Mouse (Mus musculus) liver, embryonic 13.5 days (tissue): ENCODE data around the gene Nr0b1. TPM values are rescaled to one million over a fixed set of nuclear protein-coding genes. Genes with fewer than 3 reads are reported as not detected.

Source experiments
- ATAC-seq: fragments of 200-750 bp; cut with Nextera tagmentation; 2 replicates; pipeline ENCODE4 v1.8.0; 2017; ENCODE audit warnings: low read depth, mild to moderate bottlenecking, moderate number of reproducible peaks, moderate library complexity
- DNase-seq: peaks from one replicate; pipeline ENCODE4 v3.0.0; 2022
- H3K27ac ChIP-seq: fragments of 300-500 bp; sonication (generic); 2 replicates; pipeline ENCODE4 v1.5.1; 2015; ENCODE audit warnings: moderate library complexity, mild to moderate bottlenecking, inconsistent platforms
- H3K27me3 ChIP-seq: fragments of 300-500 bp; sonication (generic); 2 replicates; pipeline ENCODE4 v1.6.1; 2015; ENCODE audit warnings: mild to moderate bottlenecking, inconsistent platforms
- H3K36me3 ChIP-seq: fragments of 300-500 bp; sonication (generic); 2 replicates; pipeline ENCODE4 v1.6.1; 2015; ENCODE audit warnings: mild to moderate bottlenecking, inconsistent platforms
- H3K4me1 ChIP-seq: fragments of 300-500 bp; sonication (generic); replicated peaks from 2 replicates; pipeline ENCODE4 v1.6.1; 2015; ENCODE audit warnings: inconsistent platforms
- H3K4me2 ChIP-seq: fragments of 300-500 bp; sonication (generic); 2 replicates; pipeline ENCODE4 v1.6.1; 2015; ENCODE audit warnings: inconsistent platforms, mild to moderate bottlenecking, moderate library complexity
- H3K4me3 ChIP-seq: fragments of 300-500 bp; sonication (generic); replicated peaks from 2 replicates; pipeline ENCODE4 v1.5.1; 2015; ENCODE audit warnings: mild to moderate bottlenecking, inconsistent platforms
- H3K9ac ChIP-seq: fragments of 300-500 bp; sonication (generic); 2 replicates; pipeline ENCODE4 v1.6.1; 2015; ENCODE audit warnings: mild to moderate bottlenecking, inconsistent platforms
- H3K9me3 ChIP-seq: fragments of 300-500 bp; sonication (generic); replicated peaks from 2 replicates; pipeline ENCODE4 v1.6.1; 2016; ENCODE audit warnings: inconsistent platforms
- WGBS: fragments of 180-500 bp; shearing (Covaris S2); methylation state at CpG from one replicate; pipeline ENCODE4 v1.1.7; 2015; ENCODE audit not compliant: insufficient replicate concordance; 5-methylcytosine and 5-hydroxymethylcytosine counted together
- polyA plus RNA-seq: library from polyadenylated mRNA; unstranded; fragments of >200 nt; fragmentation: Nextera tagmentation; extraction: Ambion mirVana; gene quantifications from 2 replicates; pipeline ENCODE4 v1.2.1, GENCODE M21; 2015

Gene Nr0b1
- polyA plus RNA-seq, result 0.15 and 0.21 TPM in 2 replicates

GRCm38 (mm10) chrX:86191614-86192419, at the start of gene Nr0b1:
Gene Nr0b1 (plus strand): TSS chrX:86191764.
- 21% methylated on average over 53 of the region's 53 CpGs for WGBS
- Histone ChIP-seq H3K4me3 (no peak within 1 kb of the TSS), H3K27ac (no peak within 1 kb of the TSS), H3K4me2 (no peak within 1 kb of the TSS), H3K4me1 (no peaks in the 10 kb centered on the region), H3K9ac (no peak within 1 kb of the TSS), H3K36me3 (no peaks in the 10 kb centered on the region), H3K27me3 (peaks cover 16% of the 10 kb centered on the region), H3K9me3 (no peaks in the 10 kb centered on the region)
- DNase-seq (no peak), ATAC-seq (no peak)

GRCm38 (mm10) chrX:86187250-86187649, 4.3 kb upstream of the Nr0b1 start:
- 48% methylated on average over 2 of the region's 2 CpGs for WGBS
- Histone ChIP-seq H3K9ac (no peak overlapping the region), H3K27me3 (peaks cover 10% of the 10 kb centered on the region), H3K4me1 (no peaks in the 10 kb centered on the region), H3K4me2 (no peak overlapping the region), H3K36me3 (no peaks in the 10 kb centered on the region), H3K27ac (no peak overlapping the region), H3K4me3 (no peak overlapping the region), H3K9me3 (no peaks in the 10 kb centered on the region)
- ATAC-seq (no peak), DNase-seq (no peak)

GRCm38 (mm10) chrX:86192420-86192994, 943 bp downstream of the Nr0b1 start:
- no peak overlapping the region for H3K27ac ChIP-seq
- 17% methylated on average over 25 of the region's 25 CpGs for WGBS
- H3K9me3 ChIP-seq, result no peaks in the 10 kb centered on the region
- H3K9ac ChIP-seq, result no peak overlapping the region
- no peak overlapping the region for H3K4me3 ChIP-seq
- no peaks in the 10 kb centered on the region for H3K4me1 ChIP-seq
- no peaks in the 10 kb centered on the region for H3K36me3 ChIP-seq
- ATAC-seq (no peak), DNase-seq (no peak)
- peaks cover 16% of the 10 kb centered on the region for H3K27me3 ChIP-seq
- H3K4me2 ChIP-seq, result no peak overlapping the region

GRCm38 (mm10) chrX:86193386-86193785, 1.8 kb downstream of the Nr0b1 start:
- H3K4me2 ChIP-seq, result no peak overlapping the region
- ATAC-seq (no peak), DNase-seq (no peak)
- WGBS, result 33% methylated on average over 4 of the region's 4 CpGs
- H3K36me3 ChIP-seq, result no peaks in the 10 kb centered on the region
- H3K9ac ChIP-seq, result no peak overlapping the region
- no peak overlapping the region for H3K27ac ChIP-seq
- no peaks in the 10 kb centered on the region for H3K4me1 ChIP-seq
- peaks cover 16% of the 10 kb centered on the region for H3K27me3 ChIP-seq
- no peak overlapping the region for H3K4me3 ChIP-seq
- no peaks in the 10 kb centered on the region for H3K9me3 ChIP-seq

GRCm38 (mm10) chrX:86237246-86237645, 45.7 kb downstream of the Nr0b1 start:
- Histone ChIP-seq H3K36me3 (no peaks in the 10 kb centered on the region), H3K4me1 (no peaks in the 10 kb centered on the region), H3K9ac (no peak overlapping the region), H3K9me3 (no peaks in the 10 kb centered on the region), H3K4me2 (no peak overlapping the region), H3K27ac (no peak overlapping the region), H3K27me3 (no peaks in the 10 kb centered on the region), H3K4me3 (no peak overlapping the region)
- DNase-seq (no peak), ATAC-seq (no peak)
- WGBS, result 20% methylated on average over 1 of the region's 1 CpGs

Other genes with a start within 250 kb of the Nr0b1 start
- gene Samt3, start 147.6 kb upstream of the Nr0b1 start, polyA plus RNA-seq, result not detected in 2 replicates
- not detected in 2 replicates for gene Mageb4, start 113.3 kb downstream of the Nr0b1 start, polyA plus RNA-seq